Mouse (Mus musculus) megakaryocyte, embryonic 14.5 days (primary cell): ENCODE results near the gene Ncoa7. TPM values are rescaled to one million over a fixed set of nuclear protein-coding genes. Genes with fewer than 3 reads are reported as not detected.

Experiments
- H3K27me3 ChIP-seq: replicated peaks from 2 replicates; pipeline ENCODE3; 2012; ENCODE audit warnings: inconsistent platforms
- H3K36me3 ChIP-seq: replicated peaks from 2 replicates; pipeline ENCODE3; 2012; ENCODE audit warnings: low read length, inconsistent platforms, mixed read lengths
- H3K4me1 ChIP-seq: 2 replicates; pipeline ENCODE4 v1.6.1; 2012; ENCODE audit warnings: inconsistent platforms
- H3K4me3 ChIP-seq: replicated peaks from 2 replicates; pipeline ENCODE3; 2012; ENCODE audit warnings: moderate library complexity, mild to moderate bottlenecking, inconsistent platforms
- H3K9me3 ChIP-seq: 2 replicates; pipeline ENCODE4 v1.6.1; 2012; ENCODE audit warnings: inconsistent platforms
- FLI1 ChIP-seq: IDR thresholded peaks from 2 replicates; pipeline ENCODE4 v1.6.1; 2012; ENCODE audit warnings: low read length, inconsistent platforms, mixed read lengths
- GATA1 ChIP-seq: IDR thresholded peaks from 3 replicates; pipeline ENCODE4 v1.6.1; 2012; ENCODE audit warnings: mixed read lengths, low read length, inconsistent platforms, borderline replicate concordance
- polyA plus RNA-seq: library from polyadenylated mRNA; stranded (reverse); fragments of >175 nt; gene quantifications from 2 replicates; pipeline ENCODE4 v1.2.3, GENCODE M21; 2012; ENCODE audit warnings: low replicate concordance; ENCODE audit not compliant: insufficient read depth

The Ncoa7 gene
- polyA plus RNA-seq, 1 experiment = 2.1 TPM

- no peak for TF ChIP-seq FLI1
- TF ChIP-seq GATA1 = no peak
- Histone ChIP-seq H3K4me1 (peaks cover 19% of the 10 kb centered on the region), H3K27me3 (no peaks in the 10 kb centered on the region), H3K9me3 (no peaks in the 10 kb centered on the region), H3K4me3 (no peak overlapping the region), H3K36me3 (peaks cover 14% of the 10 kb centered on the region)
Observed at GRCm38 (mm10) chr10:30749807-30750206, 53.3 kb downstream of the Ncoa7 start.

- 0 out of 2 replicates have a peak, but pooled peaks cover 3% of the 10 kb centered on the region for H3K9me3 ChIP-seq
- H3K4me1 ChIP-seq = peaks cover 6% of the 10 kb centered on the region
- peaks cover 10% of the 10 kb centered on the region for H3K36me3 ChIP-seq
- TF ChIP-seq GATA1 = no peak
- TF ChIP-seq FLI1 = no peak
- H3K27me3 ChIP-seq = no peaks in the 10 kb centered on the region
- H3K4me3 ChIP-seq = no peak overlapping the region
Observed at GRCm38 (mm10) chr10:30745238-30745974, 57.7 kb downstream of the Ncoa7 start.

GRCm38 (mm10) chr10:30743275-30743674 lies 59.9 kb downstream of the Ncoa7 start:
- 0 out of 2 replicates have a peak, but pooled peaks cover 3% of the 10 kb centered on the region for H3K9me3 ChIP-seq
- no peaks in the 10 kb centered on the region for H3K27me3 ChIP-seq
- no peaks in the 10 kb centered on the region for H3K4me1 ChIP-seq
- TF ChIP-seq FLI1 (no peak), GATA1 (no peak)
- no peak overlapping the region for H3K4me3 ChIP-seq
- peaks cover 9% of the 10 kb centered on the region for H3K36me3 ChIP-seq

GRCm38 (mm10) chr10:30738403-30738802 lies 64.7 kb downstream of the Ncoa7 start:
- Histone ChIP-seq H3K4me1 (no peaks in the 10 kb centered on the region), H3K36me3 (peaks cover 8% of the 10 kb centered on the region), H3K27me3 (no peaks in the 10 kb centered on the region), H3K9me3 (0 out of 2 replicates have a peak, but pooled peaks cover 3% of the 10 kb centered on the region), H3K4me3 (no peak overlapping the region)
- no peak for TF ChIP-seq FLI1
- TF ChIP-seq GATA1 = no peak

DNA sequence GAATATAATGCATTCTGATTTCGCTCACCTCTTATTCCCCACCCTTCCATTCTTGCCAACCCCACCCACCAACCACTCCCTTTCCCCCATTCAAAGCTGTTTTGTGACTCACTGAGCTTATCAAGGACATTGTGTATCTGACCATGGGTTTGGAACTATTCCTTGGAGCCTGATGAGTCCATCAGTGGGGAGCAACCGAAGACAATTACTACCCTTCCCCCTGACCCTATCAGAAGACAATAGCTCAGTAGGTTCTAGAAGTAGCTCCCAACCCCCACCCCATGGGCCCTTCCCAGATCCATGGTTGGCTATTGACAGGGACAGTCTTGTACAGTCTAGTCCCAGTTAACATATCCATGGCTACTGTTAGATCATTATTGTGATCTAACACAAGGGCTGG lies 65.8 kb downstream of the Ncoa7 start:
- Histone ChIP-seq H3K4me3 (no peak overlapping the region), H3K36me3 (peaks cover 8% of the 10 kb centered on the region), H3K27me3 (no peaks in the 10 kb centered on the region), H3K9me3 (0 out of 2 replicates have a peak, but pooled peaks cover 3% of the 10 kb centered on the region), H3K4me1 (no peaks in the 10 kb centered on the region)
- TF ChIP-seq GATA1 (no peak), FLI1 (no peak)

- no peak overlapping the region for H3K4me3 ChIP-seq
- H3K4me1 ChIP-seq = peaks cover 9% of the 10 kb centered on the region
- H3K9me3 ChIP-seq = no peaks in the 10 kb centered on the region
- TF ChIP-seq GATA1 = no peak
- no peak for TF ChIP-seq FLI1
- no peaks in the 10 kb centered on the region for H3K36me3 ChIP-seq
- H3K27me3 ChIP-seq = no peaks in the 10 kb centered on the region
Observed at GRCm38 (mm10) chr10:30733148-30733785, 69.9 kb downstream of the Ncoa7 start.

GRCm38 (mm10) chr10:30731321-30731914 lies 71.7 kb downstream of the Ncoa7 start:
- peaks cover 9% of the 10 kb centered on the region for H3K4me1 ChIP-seq
- no peaks in the 10 kb centered on the region for H3K27me3 ChIP-seq
- H3K9me3 ChIP-seq = no peaks in the 10 kb centered on the region
- H3K36me3 ChIP-seq = no peaks in the 10 kb centered on the region
- TF ChIP-seq FLI1 (no peak), GATA1 (no peak)
- no peak overlapping the region for H3K4me3 ChIP-seq

DNA sequence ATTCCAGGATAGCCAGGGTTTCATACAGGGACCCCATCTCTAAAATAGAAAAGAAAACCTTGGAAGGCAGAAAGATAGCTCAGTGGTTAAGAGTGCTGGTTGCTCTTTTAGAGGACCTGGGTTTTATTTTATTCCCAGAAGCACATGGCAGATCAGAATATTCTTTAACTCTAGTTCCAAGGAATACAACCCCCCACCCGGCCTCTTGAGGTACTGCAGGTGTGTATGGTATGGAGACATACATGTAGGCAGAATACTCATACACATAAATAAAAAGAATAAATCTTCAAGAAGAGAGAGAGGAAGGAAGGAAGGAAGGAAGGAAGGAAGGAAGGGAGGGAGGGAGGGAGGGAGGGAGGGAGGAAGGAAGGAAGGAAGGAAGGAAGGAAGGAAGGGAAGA lies 72.3 kb downstream of the Ncoa7 start:
- Histone ChIP-seq H3K4me1 (peaks cover 9% of the 10 kb centered on the region), H3K4me3 (no peak overlapping the region)

DNA sequence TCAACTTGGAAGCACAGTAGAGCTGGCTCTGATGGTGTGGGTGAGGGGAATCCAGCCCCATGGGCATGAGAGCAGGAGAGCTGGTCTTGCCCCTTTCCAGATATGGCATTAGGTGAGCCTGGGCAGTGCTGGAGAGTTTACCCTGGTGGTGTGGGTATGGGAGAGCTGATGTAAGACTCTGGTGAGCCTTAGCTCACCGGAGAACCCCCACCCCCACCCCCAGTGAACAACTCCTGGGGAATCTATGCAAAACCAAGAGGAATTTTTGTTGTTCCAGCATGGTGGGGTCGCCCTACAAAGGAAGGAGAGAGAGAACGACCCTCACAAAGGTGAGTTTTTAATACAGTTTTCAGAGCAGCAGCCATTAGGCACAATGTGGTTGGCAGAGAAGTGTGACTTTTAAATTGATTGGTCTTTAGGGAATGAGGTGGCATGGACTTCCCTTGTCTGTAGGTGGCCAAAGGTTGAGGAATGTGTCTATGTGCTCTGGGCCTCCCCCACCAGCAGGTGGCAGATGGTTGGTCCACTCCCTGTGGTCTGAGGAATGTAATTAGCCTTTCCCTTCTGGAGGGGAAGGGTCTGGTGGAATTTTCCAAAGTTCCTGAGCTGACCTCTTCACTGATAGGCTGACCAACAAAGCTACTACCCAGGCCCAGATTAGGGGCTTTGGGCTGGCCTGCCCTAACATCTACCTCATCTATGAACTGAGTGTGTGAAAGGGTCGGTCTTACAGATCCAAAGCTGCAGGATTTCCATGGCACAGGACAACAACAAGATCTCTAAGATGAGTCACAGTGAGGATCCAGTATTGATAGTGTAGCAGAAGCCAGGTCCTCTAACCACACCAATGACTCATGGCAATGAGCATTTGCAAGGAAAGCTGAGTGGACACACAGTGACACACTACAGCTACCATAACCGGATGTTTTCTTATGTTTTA lies 73.7 kb downstream of the Ncoa7 start:
- TF ChIP-seq FLI1 = no peak
- no peak for TF ChIP-seq GATA1
- H3K27me3 ChIP-seq = no peaks in the 10 kb centered on the region

More for the DNA sequence above, 72.3 kb downstream of the Ncoa7 start:
- no peaks in the 10 kb centered on the region for H3K36me3 ChIP-seq
- H3K27me3 ChIP-seq = no peaks in the 10 kb centered on the region
- no peaks in the 10 kb centered on the region for H3K9me3 ChIP-seq
- no peak for TF ChIP-seq FLI1
- TF ChIP-seq GATA1 = no peak

More for the DNA sequence above, 73.7 kb downstream of the Ncoa7 start:
- Histone ChIP-seq H3K9me3 (no peaks in the 10 kb centered on the region), H3K4me3 (no peak overlapping the region), H3K4me1 (peaks cover 9% of the 10 kb centered on the region), H3K36me3 (no peaks in the 10 kb centered on the region)
